Mouse (Mus musculus) liver, embryonic 12.5 days (tissue): Measurements from ENCODE around the gene Gzmd. TPM values are rescaled to one million over a fixed set of nuclear protein-coding genes. Genes with fewer than 3 reads are reported as not detected.
"Not testable (repeated sequence)": the region's sequence is repeated elsewhere in the genome, so short reads cannot be mapped to it uniquely, and the experiment has no call there.

ENCODE experiments used
- ATAC-seq: fragments of 200-750 bp; cut with Nextera tagmentation; 2 replicates; pipeline ENCODE4 v1.8.0; 2017; ENCODE audit warnings: moderate number of reproducible peaks, mild to moderate bottlenecking, moderate library complexity
- H3K27ac ChIP-seq: fragments of 300-500 bp; sonication (generic); 2 replicates; pipeline ENCODE4 v1.5.1; 2016; ENCODE audit warnings: mild to moderate bottlenecking
- H3K27me3 ChIP-seq: fragments of 300-500 bp; sonication (generic); replicated peaks from 2 replicates; pipeline ENCODE4 v1.6.1; 2016; ENCODE audit warnings: mild to moderate bottlenecking, moderate library complexity
- H3K36me3 ChIP-seq: fragments of 300-500 bp; sonication (generic); 2 replicates; pipeline ENCODE4 v1.6.1; 2016; ENCODE audit warnings: mild to moderate bottlenecking, moderate library complexity
- H3K4me1 ChIP-seq: fragments of 300-500 bp; sonication (generic); 2 replicates; pipeline ENCODE4 v1.6.1; 2016
- H3K4me2 ChIP-seq: fragments of 300-500 bp; sonication (generic); 2 replicates; pipeline ENCODE4 v1.6.1; 2016; ENCODE audit warnings: mild to moderate bottlenecking, moderate library complexity
- H3K4me3 ChIP-seq: fragments of 300-500 bp; sonication (generic); 2 replicates; pipeline ENCODE4 v1.5.1; 2016; ENCODE audit warnings: mild to moderate bottlenecking, moderate library complexity
- H3K9ac ChIP-seq: fragments of 300-500 bp; sonication (generic); 2 replicates; pipeline ENCODE4 v1.6.1; 2016; ENCODE audit warnings: mild to moderate bottlenecking, moderate library complexity
- H3K9me3 ChIP-seq: fragments of 300-500 bp; sonication (generic); replicated peaks from 2 replicates; pipeline ENCODE4 v1.6.1; 2016; ENCODE audit warnings: mild to moderate bottlenecking, moderate library complexity
- WGBS: fragments of 180-500 bp; shearing (Covaris S2); methylation state at CpG from one replicate; pipeline ENCODE4 v1.1.7; 2016; ENCODE audit not compliant: insufficient replicate concordance; 5-methylcytosine and 5-hydroxymethylcytosine counted together
- polyA plus RNA-seq: library from polyadenylated mRNA; unstranded; fragments of >200 nt; fragmentation: Nextera tagmentation; extraction: Ambion mirVana; gene quantifications from 2 replicates; pipeline ENCODE4 v1.2.1, GENCODE M21; 2016

The Gzmd gene
- not detected in 2 replicates for polyA plus RNA-seq

DNA sequence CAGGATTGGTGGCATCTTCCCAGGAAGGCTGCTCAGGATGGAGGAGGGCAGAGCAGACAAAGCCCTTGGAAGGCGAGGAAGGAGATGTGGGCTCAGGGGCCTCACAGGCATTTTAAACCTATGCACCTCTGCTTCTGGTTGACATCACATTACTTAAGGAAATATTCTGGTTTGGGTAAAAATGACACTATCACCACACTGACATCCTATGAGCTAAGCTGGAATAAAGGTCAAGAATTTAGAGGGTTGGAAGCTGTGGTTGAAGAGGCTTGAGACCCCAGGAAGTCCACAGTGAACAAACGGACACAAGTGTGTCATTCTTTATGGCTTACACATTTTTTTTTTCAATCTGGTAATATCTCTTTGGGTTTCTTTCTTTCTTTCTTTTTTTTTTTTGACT, at the start of gene Gzmd:
Gene Gzmd, minus strand, starts transcription at position 101 of the 400 bp plus-strand sequence.
- 54% methylated on average over 2 of the region's 2 CpGs for WGBS
- H3K9me3 ChIP-seq, H3K4me1 ChIP-seq, H3K4me2 ChIP-seq, H3K27ac ChIP-seq, H3K27me3 ChIP-seq, H3K36me3 ChIP-seq, H3K9ac ChIP-seq, H3K4me3 ChIP-seq, ATAC-seq: not testable (repeated sequence)

DNA sequence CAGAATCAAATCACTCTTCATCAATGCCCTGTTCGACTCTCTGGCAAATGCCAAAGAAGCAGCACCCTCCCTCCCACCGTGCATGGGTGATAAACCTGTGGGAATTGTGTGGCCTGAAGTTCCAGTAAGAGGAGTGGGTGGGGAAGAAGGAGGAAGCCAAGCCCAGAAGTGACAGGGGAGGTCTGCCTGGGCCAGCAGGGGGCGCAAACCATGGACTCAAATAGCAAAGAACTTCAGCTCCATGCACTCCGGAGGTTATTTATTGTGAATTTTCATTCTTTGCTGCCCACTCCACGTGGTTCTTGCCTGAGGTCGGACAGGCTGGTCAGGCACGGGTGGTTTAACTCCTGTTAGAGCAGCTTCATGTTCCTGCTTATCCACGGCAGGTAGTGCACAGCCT, 45.2 kb upstream of the Gzmd start:
- WGBS: 21% methylated on average over 8 of the region's 8 CpGs
- not testable (repeated sequence) for H3K9me3 ChIP-seq, ATAC-seq

DNA sequence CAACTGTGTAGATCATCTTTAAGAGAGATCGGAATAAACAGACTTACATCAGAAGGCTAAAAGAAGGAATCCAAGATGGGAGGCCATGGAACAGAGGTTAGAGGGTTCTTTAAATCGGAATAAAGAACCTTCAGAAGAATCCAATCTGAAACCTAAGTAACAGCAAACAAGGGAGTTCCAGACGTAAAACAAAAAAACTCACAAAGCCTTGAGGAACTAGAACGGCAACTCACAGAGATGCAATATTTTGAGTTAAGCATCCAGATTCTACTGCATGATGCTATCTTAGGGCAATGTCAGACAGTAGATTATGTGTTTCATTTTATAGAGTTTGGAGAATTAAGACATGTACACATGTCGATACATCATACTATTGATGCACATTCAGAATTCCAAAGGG, 42.1 kb upstream of the Gzmd start, which contains the start of gene Gzmn:
Gene Gzmn, minus strand, starts transcription at position 101 of the 400 bp plus-strand sequence.
- Histone ChIP-seq H3K27ac (no peak within 1 kb of the TSS), H3K4me3 (no peak within 1 kb of the TSS), H3K27me3 (no peaks in the 10 kb centered on the region), H3K9ac (no peak within 1 kb of the TSS), H3K4me1 (no peaks in the 10 kb centered on the region), H3K36me3 (no peaks in the 10 kb centered on the region), H3K9me3 (no peaks in the 10 kb centered on the region), H3K4me2 (no peak within 1 kb of the TSS)
- 76% methylated on average over 5 of the region's 5 CpGs for WGBS
- ATAC-seq: no peak

More for the DNA sequence above, 45.2 kb upstream of the Gzmd start:
- not testable (repeated sequence) for H3K27me3 ChIP-seq, H3K4me3 ChIP-seq, H3K36me3 ChIP-seq, H3K4me1 ChIP-seq, H3K27ac ChIP-seq, H3K9ac ChIP-seq, H3K4me2 ChIP-seq

- Histone ChIP-seq H3K4me2 (no peak overlapping the region), H3K27ac (no peak overlapping the region), H3K4me3 (no peak overlapping the region), H3K27me3 (no peaks in the 10 kb centered on the region), H3K36me3 (no peaks in the 10 kb centered on the region), H3K9ac (no peak overlapping the region), H3K9me3 (no peaks in the 10 kb centered on the region), H3K4me1 (no peaks in the 10 kb centered on the region)
- WGBS: 73% methylated on average over 6 of the region's 6 CpGs
- no peak for ATAC-seq
Measured at GRCm38 (mm10) chr14:56173396-56173795, 41.0 kb upstream of the Gzmd start.

DNA sequence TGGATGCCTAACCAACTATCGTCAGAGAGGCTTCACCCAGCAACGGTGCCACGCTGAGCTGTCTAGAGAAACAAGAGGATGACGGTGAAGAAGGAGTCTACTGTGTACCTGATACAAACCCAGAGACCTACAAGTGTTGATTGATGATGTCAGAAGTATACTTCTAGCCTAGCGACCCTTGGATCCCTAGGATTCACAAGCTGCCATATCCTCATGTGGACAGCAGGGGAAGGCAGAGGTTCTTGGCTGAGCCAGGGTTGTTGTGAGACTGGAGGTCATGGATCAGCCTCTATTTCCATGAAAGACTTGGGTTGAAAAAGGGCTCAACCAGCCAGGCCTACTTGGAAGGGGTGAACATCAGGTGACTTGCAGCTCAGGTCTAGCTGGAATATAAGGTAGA, 40.3 kb upstream of the Gzmd start:
- no peak for ATAC-seq

DNA sequence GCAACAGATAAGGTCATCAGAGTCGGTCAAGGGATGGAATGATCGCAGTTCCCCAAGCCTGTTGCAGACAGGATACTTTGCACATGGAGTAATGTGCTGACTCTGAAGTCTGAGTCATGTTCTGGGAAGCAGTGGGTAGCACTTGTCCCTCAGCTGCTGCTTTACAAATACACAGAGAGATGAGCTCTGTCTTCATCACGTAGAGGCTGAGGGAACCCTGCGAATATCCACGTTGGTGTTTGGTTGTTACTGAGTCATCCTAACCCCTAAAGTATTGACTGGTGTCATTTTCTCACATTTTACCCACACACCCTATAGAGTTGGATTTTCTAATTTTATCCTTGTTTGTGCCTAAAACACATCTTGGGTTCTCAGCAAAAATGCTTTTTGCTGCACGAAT, 35.6 kb upstream of the Gzmd start:
- no peaks in the 10 kb centered on the region for H3K4me1 ChIP-seq
- no peak overlapping the region for H3K4me2 ChIP-seq
- H3K9me3 ChIP-seq: no peaks in the 10 kb centered on the region
- no peak for ATAC-seq
- H3K36me3 ChIP-seq: no peaks in the 10 kb centered on the region
- WGBS: 40% methylated on average over 6 of the region's 6 CpGs
- H3K4me3 ChIP-seq: no peak overlapping the region
- H3K27ac ChIP-seq: no peak overlapping the region
- no peaks in the 10 kb centered on the region for H3K27me3 ChIP-seq
- H3K9ac ChIP-seq: no peak overlapping the region

More for the DNA sequence above, 40.3 kb upstream of the Gzmd start:
- no peak overlapping the region for H3K27ac ChIP-seq
- no peaks in the 10 kb centered on the region for H3K4me1 ChIP-seq
- no peak overlapping the region for H3K4me2 ChIP-seq
- no peak overlapping the region for H3K4me3 ChIP-seq
- H3K27me3 ChIP-seq: no peaks in the 10 kb centered on the region
- no peaks in the 10 kb centered on the region for H3K36me3 ChIP-seq
- WGBS: 60% methylated on average over 5 of the region's 5 CpGs
- no peak overlapping the region for H3K9ac ChIP-seq
- H3K9me3 ChIP-seq: no peaks in the 10 kb centered on the region

DNA sequence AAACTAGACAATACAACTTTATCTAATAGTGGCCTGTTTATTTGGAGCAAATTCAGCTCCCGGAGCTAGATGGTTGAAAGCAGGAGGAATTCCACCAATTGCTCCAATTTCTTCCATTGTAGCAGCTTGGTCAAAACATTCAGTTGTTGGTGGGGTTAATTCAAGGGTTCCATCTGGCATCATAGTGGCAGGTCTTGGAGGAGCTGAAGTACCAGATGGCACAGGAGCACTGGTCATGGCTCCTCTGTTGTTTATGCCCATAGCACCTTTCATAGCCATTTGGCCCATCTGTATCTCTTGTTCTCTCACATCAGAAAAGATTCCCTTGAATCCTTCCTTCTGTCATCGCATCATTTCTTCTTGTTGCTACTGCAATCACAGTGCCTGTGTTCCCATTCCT, 29.7 kb upstream of the Gzmd start:
- no peak overlapping the region for H3K27ac ChIP-seq
- ATAC-seq: no peak

GRCm38 (mm10) chr14:56159479-56159878, 27.1 kb upstream of the Gzmd start, which contains the start of gene Gzmg:
Gene Gzmg (minus strand): TSS chr14:56159579.
- H3K9ac ChIP-seq, H3K4me2 ChIP-seq, H3K4me1 ChIP-seq, H3K9me3 ChIP-seq, H3K4me3 ChIP-seq, H3K27me3 ChIP-seq, H3K27ac ChIP-seq, ATAC-seq, H3K36me3 ChIP-seq: not testable (repeated sequence)
- 43% methylated on average over 2 of the region's 2 CpGs for WGBS

More for the DNA sequence above, 29.7 kb upstream of the Gzmd start:
- H3K27me3 ChIP-seq: no peaks in the 10 kb centered on the region
- H3K36me3 ChIP-seq: no peaks in the 10 kb centered on the region
- no peak overlapping the region for H3K4me3 ChIP-seq
- no peaks in the 10 kb centered on the region for H3K9me3 ChIP-seq
- no peaks in the 10 kb centered on the region for H3K4me1 ChIP-seq
- 58% methylated on average over 2 of the region's 2 CpGs for WGBS
- no peak overlapping the region for H3K4me2 ChIP-seq
- no peak overlapping the region for H3K9ac ChIP-seq

GRCm38 (mm10) chr14:56155340-56155739, 22.9 kb upstream of the Gzmd start:
- Histone ChIP-seq H3K9me3 (no peaks in the 10 kb centered on the region), H3K36me3 (no peaks in the 10 kb centered on the region), H3K27ac (no peak overlapping the region), H3K4me1 (no peaks in the 10 kb centered on the region), H3K27me3 (no peaks in the 10 kb centered on the region), H3K4me2 (no peak overlapping the region), H3K9ac (no peak overlapping the region), H3K4me3 (no peak overlapping the region)
- ATAC-seq: no peak
- WGBS: 37% methylated on average over 2 of the region's 2 CpGs

DNA sequence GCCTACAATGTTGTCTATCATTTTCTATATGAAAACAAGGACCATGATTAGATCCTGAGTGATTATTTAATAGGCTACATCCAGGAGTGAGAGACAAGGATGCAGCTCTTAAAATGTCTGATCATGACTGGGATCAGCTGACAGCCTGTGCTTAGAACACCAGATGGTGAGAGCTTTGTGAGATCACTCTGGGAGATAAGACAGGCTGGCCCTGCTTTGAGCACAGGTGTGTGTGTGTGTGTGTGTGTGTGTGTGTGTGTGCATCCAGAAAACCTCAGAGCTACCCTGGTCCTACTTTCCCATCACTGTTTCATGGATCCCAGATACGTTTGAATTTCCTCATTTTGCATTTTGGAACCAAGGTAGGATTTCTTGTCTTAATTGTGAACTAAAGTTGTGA, 1.3 kb upstream of the Gzmd start:
- not testable (repeated sequence) for H3K27me3 ChIP-seq, H3K4me2 ChIP-seq, H3K36me3 ChIP-seq, H3K4me1 ChIP-seq, H3K9me3 ChIP-seq, H3K27ac ChIP-seq, H3K9ac ChIP-seq, ATAC-seq, H3K4me3 ChIP-seq
- 50% methylated on average over 1 of the region's 1 CpGs for WGBS

DNA sequence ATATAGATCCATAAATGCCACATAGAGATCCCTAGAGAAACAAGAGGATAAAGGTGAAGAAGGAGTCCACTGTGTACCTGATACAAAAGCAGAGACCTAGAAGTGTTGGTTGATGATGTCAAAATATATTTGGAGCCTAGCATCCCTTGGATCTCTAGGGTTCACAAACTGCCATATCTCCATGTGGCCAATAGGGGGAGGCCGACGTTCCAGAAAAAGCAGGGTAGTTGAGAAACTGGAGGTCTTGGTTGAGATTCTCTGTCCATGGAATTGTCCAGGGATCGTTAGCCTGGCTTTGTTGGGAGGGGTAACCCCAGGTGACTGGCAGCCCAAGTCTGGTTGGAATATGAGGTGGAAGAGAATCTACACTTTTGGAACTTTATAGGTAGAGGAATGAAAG, 4.1 kb downstream of the Gzmd start:
- Histone ChIP-seq H3K27ac (no peak overlapping the region), H3K4me1 (no peaks in the 10 kb centered on the region), H3K36me3 (no peaks in the 10 kb centered on the region), H3K4me2 (no peak overlapping the region), H3K27me3 (no peaks in the 10 kb centered on the region), H3K9me3 (no peaks in the 10 kb centered on the region), H3K4me3 (no peak overlapping the region), H3K9ac (no peak overlapping the region)
- no peak for ATAC-seq
- 31% methylated on average over 3 of the region's 3 CpGs for WGBS

GRCm38 (mm10) chr14:56123516-56123915, 8.9 kb downstream of the Gzmd start:
- no peak for ATAC-seq
- no peaks in the 10 kb centered on the region for H3K9me3 ChIP-seq
- no peak overlapping the region for H3K27ac ChIP-seq
- no peak overlapping the region for H3K4me2 ChIP-seq
- 60% methylated on average over 3 of the region's 3 CpGs for WGBS
- no peak overlapping the region for H3K4me3 ChIP-seq
- no peaks in the 10 kb centered on the region for H3K27me3 ChIP-seq
- H3K4me1 ChIP-seq: no peaks in the 10 kb centered on the region
- no peak overlapping the region for H3K9ac ChIP-seq
- H3K36me3 ChIP-seq: no peaks in the 10 kb centered on the region

DNA sequence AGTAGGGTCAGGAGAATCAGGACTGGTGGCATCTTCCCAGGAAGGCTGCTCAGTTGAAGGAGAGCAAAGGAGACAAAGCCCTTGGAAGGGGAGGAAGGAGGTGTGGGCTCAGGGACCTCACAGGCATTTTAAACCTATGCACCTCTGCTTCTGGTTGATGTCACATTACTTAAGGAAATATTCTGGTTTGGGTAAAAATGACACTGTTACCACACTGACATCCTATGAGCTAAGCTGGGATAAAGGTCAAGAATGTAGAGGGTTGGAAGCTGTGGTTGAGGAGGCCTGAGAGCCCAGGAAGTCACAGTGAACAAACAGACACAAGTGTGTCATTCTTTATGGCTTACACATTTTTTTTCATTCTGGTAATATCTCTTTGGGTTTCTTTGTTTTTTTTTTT, 11.9 kb downstream of the Gzmd start, which contains the start of gene Gzme:
Gene Gzme, minus strand, starts transcription at position 101 of the 400 bp plus-strand sequence.
- Histone ChIP-seq H3K9me3 (no peaks in the 10 kb centered on the region), H3K9ac (no peak within 1 kb of the TSS), H3K27ac (no peak within 1 kb of the TSS), H3K36me3 (no peaks in the 10 kb centered on the region), H3K27me3 (no peaks in the 10 kb centered on the region), H3K4me1 (no peaks in the 10 kb centered on the region), H3K4me3 (no peak within 1 kb of the TSS), H3K4me2 (no peak within 1 kb of the TSS)
- ATAC-seq: no peak
